Mouse (Mus musculus): ENCODE data around the gene Fgfr2. TPM values are rescaled to one million over a fixed set of nuclear protein-coding genes. Genes with fewer than 3 reads are reported as not detected.

The Fgfr2 gene
- polyA plus RNA-seq, 1 experiment from 2014 or later, result 106 TPM

- no peaks in the 10 kb centered on the region for H3K36me3 ChIP-seq (ENCODE audit: control insufficient read depth, insufficient read depth, low read length)
- 42% methylated on average over 13 of the region's 13 CpGs for WGBS
- H3K9me3 ChIP-seq (ENCODE audit: control insufficient read depth, low read length), result no peaks in the 10 kb centered on the region
- no peak overlapping the region for H3K4me3 ChIP-seq (ENCODE audit: low read depth, low read length)
- ATAC-seq (ENCODE audit: low read depth) (peak; percentile 34; the same call in 1 of the 2 replicates), DNase-seq (ENCODE audit: low spot score) (peak; percentile 43)
- no peak overlapping the region for H3K9ac ChIP-seq (ENCODE audit: low read depth, low read length)
- H3K4me2 ChIP-seq (ENCODE audit: low read depth, low read length), result no peak overlapping the region
- H3K4me1 ChIP-seq (ENCODE audit: control insufficient read depth, insufficient read depth, low read length), result peaks cover 35% of the 10 kb centered on the region
- H3K27ac ChIP-seq (replicated peaks; ENCODE audit: low read depth, low read length), result peak overlapping the region; percentile 48
- no peaks in the 10 kb centered on the region for H3K27me3 ChIP-seq (replicated peaks; ENCODE audit: control insufficient read depth, insufficient read depth, low read length)
These were observed 2146.7 kb downstream of the Fgfr2 start for GRCm38 (mm10) chr7:130976305-130976935.

DNA sequence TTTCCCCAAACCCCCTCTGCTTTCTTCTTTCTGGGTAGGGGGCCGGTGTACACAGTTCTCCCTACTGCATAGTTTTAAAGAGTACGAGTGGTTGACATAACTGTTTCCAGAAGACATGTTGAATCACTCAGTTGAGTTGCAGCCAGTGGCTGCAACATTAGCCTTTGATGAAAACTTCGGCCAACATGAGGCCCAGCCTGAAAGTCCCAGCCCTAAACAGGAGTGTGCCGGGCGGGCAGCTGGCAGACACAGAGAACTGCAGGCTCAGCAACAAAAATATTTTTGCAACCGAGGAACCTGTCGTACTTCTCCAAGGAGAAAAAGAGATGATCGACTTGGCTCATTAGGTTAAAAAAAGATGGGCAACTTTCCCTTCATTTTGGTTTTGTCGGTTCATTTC, 2150.4 kb downstream of the Fgfr2 start:
- 64% methylated on average over 9 of the region's 9 CpGs for WGBS
- no peaks in the 10 kb centered on the region for H3K27me3 ChIP-seq (replicated peaks; ENCODE audit: control insufficient read depth, insufficient read depth, low read length)
- H3K36me3 ChIP-seq (ENCODE audit: control insufficient read depth, insufficient read depth, low read length), result no peaks in the 10 kb centered on the region
- H3K4me1 ChIP-seq (ENCODE audit: control insufficient read depth, insufficient read depth, low read length), result peaks cover 42% of the 10 kb centered on the region
- H3K9me3 ChIP-seq (ENCODE audit: control insufficient read depth, low read length), result no peaks in the 10 kb centered on the region
- ATAC-seq (ENCODE audit: low read depth), result no peak
- H3K9ac ChIP-seq (ENCODE audit: low read depth, low read length), result no peak overlapping the region
- DNase-seq (ENCODE audit: low spot score), result no peak
- no peak overlapping the region for H3K4me2 ChIP-seq (ENCODE audit: low read depth, low read length)
- no peak overlapping the region for H3K27ac ChIP-seq (replicated peaks; ENCODE audit: low read depth, low read length)
- H3K4me3 ChIP-seq (ENCODE audit: low read depth, low read length), result no peak overlapping the region

GRCm38 (mm10) chr7:130969507-130969906, 2153.6 kb downstream of the Fgfr2 start:
- H3K9ac ChIP-seq (ENCODE audit: low read depth, low read length), result no peak overlapping the region
- H3K4me2 ChIP-seq (ENCODE audit: low read depth, low read length), result no peak overlapping the region
- H3K27me3 ChIP-seq (replicated peaks; ENCODE audit: control insufficient read depth, insufficient read depth, low read length), result no peaks in the 10 kb centered on the region
- no peak for ATAC-seq (ENCODE audit: low read depth)
- H3K4me1 ChIP-seq (ENCODE audit: control insufficient read depth, insufficient read depth, low read length), result peaks cover 53% of the 10 kb centered on the region
- WGBS, result 30% methylated on average over 3 of the region's 3 CpGs
- no peaks in the 10 kb centered on the region for H3K36me3 ChIP-seq (ENCODE audit: control insufficient read depth, insufficient read depth, low read length)
- H3K27ac ChIP-seq (replicated peaks; ENCODE audit: low read depth, low read length), result peak overlapping the region; percentile 3
- peak; percentile 54 for DNase-seq (ENCODE audit: low spot score)
- no peak overlapping the region for H3K4me3 ChIP-seq (ENCODE audit: low read depth, low read length)
- H3K9me3 ChIP-seq (ENCODE audit: control insufficient read depth, low read length), result no peaks in the 10 kb centered on the region

DNA sequence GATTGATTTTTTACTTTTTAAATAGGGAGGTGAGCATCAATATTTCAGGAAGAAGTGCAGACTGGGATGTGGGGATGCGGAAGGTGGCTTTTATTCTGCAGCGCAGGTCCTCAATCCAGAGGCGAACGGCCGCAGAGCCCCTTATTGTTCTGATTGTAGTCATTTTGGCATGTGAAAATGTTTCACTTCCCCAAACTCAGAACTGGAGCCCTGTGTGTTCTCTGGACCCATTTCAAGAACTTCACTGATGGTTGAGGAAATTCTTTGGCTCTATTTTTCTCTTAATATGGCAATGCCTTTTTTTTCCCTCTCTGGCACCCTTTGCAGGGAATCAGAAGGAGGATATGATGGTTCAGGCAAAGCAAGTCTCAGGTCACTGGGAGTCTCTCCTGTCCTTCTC, 2154.1 kb downstream of the Fgfr2 start:
- no peak for ATAC-seq (ENCODE audit: low read depth)
- H3K9me3 ChIP-seq (ENCODE audit: control insufficient read depth, low read length), result no peaks in the 10 kb centered on the region
- H3K4me2 ChIP-seq (ENCODE audit: low read depth, low read length), result no peak overlapping the region
- no peaks in the 10 kb centered on the region for H3K27me3 ChIP-seq (replicated peaks; ENCODE audit: control insufficient read depth, insufficient read depth, low read length)
- H3K9ac ChIP-seq (ENCODE audit: low read depth, low read length), result no peak overlapping the region
- no peak overlapping the region for H3K4me3 ChIP-seq (ENCODE audit: low read depth, low read length)
- H3K27ac ChIP-seq (replicated peaks; ENCODE audit: low read depth, low read length), result peak overlapping the region; percentile 3
- H3K4me1 ChIP-seq (ENCODE audit: control insufficient read depth, insufficient read depth, low read length), result peaks cover 55% of the 10 kb centered on the region
- DNase-seq (ENCODE audit: low spot score), result peak; percentile 62
- no peaks in the 10 kb centered on the region for H3K36me3 ChIP-seq (ENCODE audit: control insufficient read depth, insufficient read depth, low read length)
- WGBS, result 74% methylated on average over 5 of the region's 5 CpGs

- H3K27ac ChIP-seq (replicated peaks; ENCODE audit: low read depth, low read length), result peak overlapping the region; percentile 3
- H3K36me3 ChIP-seq (ENCODE audit: control insufficient read depth, insufficient read depth, low read length), result no peaks in the 10 kb centered on the region
- ATAC-seq (ENCODE audit: low read depth), result no peak
- H3K4me1 ChIP-seq (ENCODE audit: control insufficient read depth, insufficient read depth, low read length), result peaks cover 55% of the 10 kb centered on the region
- no peak for DNase-seq (ENCODE audit: low spot score)
- no peak overlapping the region for H3K4me3 ChIP-seq (ENCODE audit: low read depth, low read length)
- WGBS, result 63% methylated on average over 7 of the region's 7 CpGs
- no peaks in the 10 kb centered on the region for H3K27me3 ChIP-seq (replicated peaks; ENCODE audit: control insufficient read depth, insufficient read depth, low read length)
- H3K9me3 ChIP-seq (ENCODE audit: control insufficient read depth, low read length), result no peaks in the 10 kb centered on the region
- H3K9ac ChIP-seq (ENCODE audit: low read depth, low read length), result no peak overlapping the region
- H3K4me2 ChIP-seq (ENCODE audit: low read depth, low read length), result no peak overlapping the region
These were observed 2154.6 kb downstream of the Fgfr2 start for GRCm38 (mm10) chr7:130968537-130968936.

DNA sequence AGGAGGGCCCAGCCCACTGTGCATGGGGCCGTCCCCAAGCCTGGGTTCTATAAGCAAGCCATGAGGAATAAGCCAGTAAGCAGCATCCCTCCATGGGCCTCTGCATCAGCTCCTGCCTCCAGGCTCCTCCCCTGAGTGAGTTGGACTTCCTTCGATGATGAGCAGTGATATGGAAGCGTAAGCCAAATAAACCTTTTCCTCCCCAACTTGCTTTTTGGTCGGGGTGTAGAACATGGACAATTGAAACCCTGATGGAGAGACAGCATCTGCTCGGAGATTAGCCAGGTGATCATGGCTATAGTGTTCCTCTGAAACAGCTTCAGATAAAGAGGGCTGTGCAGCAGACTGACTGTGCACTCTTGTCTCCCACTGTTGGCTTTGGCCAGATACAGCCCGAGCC, 2155.2 kb downstream of the Fgfr2 start:
- DNase-seq (ENCODE audit: low spot score) (no peak), ATAC-seq (ENCODE audit: low read depth) (no peak)
- peaks cover 55% of the 10 kb centered on the region for H3K4me1 ChIP-seq (ENCODE audit: control insufficient read depth, insufficient read depth, low read length)

GRCm38 (mm10) chr7:130966876-130967275, 2156.3 kb downstream of the Fgfr2 start:
- no peaks in the 10 kb centered on the region for H3K36me3 ChIP-seq (ENCODE audit: control insufficient read depth, insufficient read depth, low read length)
- no peak overlapping the region for H3K4me2 ChIP-seq (ENCODE audit: low read depth, low read length)
- DNase-seq (ENCODE audit: low spot score) (peak; percentile 52), ATAC-seq (ENCODE audit: low read depth) (no peak)
- no peak overlapping the region for H3K4me3 ChIP-seq (ENCODE audit: low read depth, low read length)
- peaks cover 50% of the 10 kb centered on the region for H3K4me1 ChIP-seq (ENCODE audit: control insufficient read depth, insufficient read depth, low read length)
- 42% methylated on average over 6 of the region's 6 CpGs for WGBS
- peak overlapping the region; percentile 77 for H3K27ac ChIP-seq (replicated peaks; ENCODE audit: low read depth, low read length)
- H3K9ac ChIP-seq (ENCODE audit: low read depth, low read length), result no peak overlapping the region
- H3K9me3 ChIP-seq (ENCODE audit: control insufficient read depth, low read length), result no peaks in the 10 kb centered on the region
- no peaks in the 10 kb centered on the region for H3K27me3 ChIP-seq (replicated peaks; ENCODE audit: control insufficient read depth, insufficient read depth, low read length)

More for the DNA sequence above, 2155.2 kb downstream of the Fgfr2 start:
- Histone ChIP-seq H3K4me3 (ENCODE audit: low read depth, low read length) (no peak overlapping the region), H3K4me2 (ENCODE audit: low read depth, low read length) (no peak overlapping the region), H3K27me3 (replicated peaks; ENCODE audit: control insufficient read depth, insufficient read depth, low read length) (no peaks in the 10 kb centered on the region), H3K9me3 (ENCODE audit: control insufficient read depth, low read length) (no peaks in the 10 kb centered on the region), H3K36me3 (ENCODE audit: control insufficient read depth, insufficient read depth, low read length) (no peaks in the 10 kb centered on the region), H3K27ac (replicated peaks; ENCODE audit: low read depth, low read length) (no peak overlapping the region), H3K9ac (ENCODE audit: low read depth, low read length) (no peak overlapping the region)
- WGBS, result 72% methylated on average over 6 of the region's 6 CpGs

- H3K4me2 ChIP-seq (ENCODE audit: low read depth, low read length), result no peak overlapping the region
- ATAC-seq (ENCODE audit: low read depth) (peak; percentile 50; the same call in 1 of the 2 replicates), DNase-seq (ENCODE audit: low spot score) (peak; percentile 63)
- H3K4me1 ChIP-seq (ENCODE audit: control insufficient read depth, insufficient read depth, low read length), result peaks cover 51% of the 10 kb centered on the region
- peak overlapping the region; percentile 77 for H3K27ac ChIP-seq (replicated peaks; ENCODE audit: low read depth, low read length)
- WGBS, result 25% methylated on average over 5 of the region's 5 CpGs
- no peak overlapping the region for H3K9ac ChIP-seq (ENCODE audit: low read depth, low read length)
- H3K27me3 ChIP-seq (replicated peaks; ENCODE audit: control insufficient read depth, insufficient read depth, low read length), result no peaks in the 10 kb centered on the region
- H3K36me3 ChIP-seq (ENCODE audit: control insufficient read depth, insufficient read depth, low read length), result no peaks in the 10 kb centered on the region
- H3K9me3 ChIP-seq (ENCODE audit: control insufficient read depth, low read length), result no peaks in the 10 kb centered on the region
- H3K4me3 ChIP-seq (ENCODE audit: low read depth, low read length), result no peak overlapping the region
These were observed 2156.7 kb downstream of the Fgfr2 start for GRCm38 (mm10) chr7:130966451-130966850.

- H3K4me2 ChIP-seq (ENCODE audit: low read depth, low read length), result no peak overlapping the region
- ATAC-seq (ENCODE audit: low read depth) (peak; percentile 85), DNase-seq (ENCODE audit: low spot score) (peak; percentile 94)
- WGBS, result 31% methylated on average over 4 of the region's 4 CpGs
- H3K27me3 ChIP-seq (replicated peaks; ENCODE audit: control insufficient read depth, insufficient read depth, low read length), result no peaks in the 10 kb centered on the region
- H3K4me3 ChIP-seq (ENCODE audit: low read depth, low read length), result no peak overlapping the region
- H3K9ac ChIP-seq (ENCODE audit: low read depth, low read length), result no peak overlapping the region
- H3K4me1 ChIP-seq (ENCODE audit: control insufficient read depth, insufficient read depth, low read length), result peaks cover 56% of the 10 kb centered on the region
- H3K9me3 ChIP-seq (ENCODE audit: control insufficient read depth, low read length), result no peaks in the 10 kb centered on the region
- H3K36me3 ChIP-seq (ENCODE audit: control insufficient read depth, insufficient read depth, low read length), result no peaks in the 10 kb centered on the region
- peak overlapping the region; percentile 77 for H3K27ac ChIP-seq (replicated peaks; ENCODE audit: low read depth, low read length)
These were observed 2157.2 kb downstream of the Fgfr2 start for GRCm38 (mm10) chr7:130965909-130966365.
